Mouse (Mus musculus) thymus, postnatal 14 days (tissue): Measurements from ENCODE around the gene Vrk3.
"Not testable (repeated sequence)": the region's sequence is repeated elsewhere in the genome, so short reads cannot be mapped to it uniquely, and the experiment has no call there.

Source experiments
- DNase-seq: peaks from one replicate; pipeline ENCODE4 v3.0.0; 2021

Gene Vrk3

DNA sequence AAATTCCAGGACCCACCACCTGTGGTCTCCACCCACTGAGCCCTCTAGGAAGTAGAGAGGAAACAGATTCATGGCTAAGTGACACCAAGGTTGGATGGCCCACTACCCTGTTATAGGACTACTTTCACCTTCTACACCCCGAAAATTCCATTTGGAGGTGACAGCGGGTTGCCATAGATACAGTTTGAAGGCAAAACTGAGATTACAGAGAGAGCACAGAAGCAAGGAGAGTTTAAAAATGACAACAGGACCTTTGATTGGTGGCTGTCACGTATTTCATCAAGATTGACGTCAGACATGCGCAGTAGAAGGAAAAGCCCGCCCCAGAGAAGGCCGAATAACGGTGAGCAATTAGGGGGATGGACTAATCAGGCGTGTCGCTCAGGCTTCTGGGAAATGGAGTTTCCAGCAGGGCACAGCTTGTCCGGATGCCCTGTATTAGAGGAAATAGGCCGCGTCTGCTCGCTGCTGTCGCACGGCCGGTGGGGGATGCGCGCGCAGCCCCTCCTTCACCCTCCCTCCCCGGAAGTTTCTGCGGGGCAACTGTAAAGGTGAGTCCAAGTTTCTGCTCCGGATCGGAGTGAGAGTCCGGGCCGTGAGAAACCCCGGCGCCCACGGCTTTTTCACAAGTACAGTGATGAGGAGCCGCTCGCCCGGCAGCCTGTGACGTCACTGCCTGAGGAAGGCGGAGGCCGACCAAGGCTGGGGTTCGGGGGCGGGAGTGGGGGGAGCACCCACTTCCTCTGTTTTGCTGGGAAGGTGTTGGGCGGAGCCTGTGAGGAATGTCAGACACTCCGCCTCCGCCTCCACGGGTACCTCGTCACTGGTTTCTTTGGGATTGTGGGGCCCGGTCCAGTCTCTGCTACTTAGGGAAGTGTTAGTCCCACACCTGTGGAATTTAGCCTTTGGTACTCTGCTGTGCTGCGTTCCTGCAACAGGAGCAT is at the start of gene Vrk3:
Gene Vrk3, plus strand, starts transcription at position 313 of the 944 bp plus-strand sequence.
- DNase-seq = peak; percentile 92

DNA sequence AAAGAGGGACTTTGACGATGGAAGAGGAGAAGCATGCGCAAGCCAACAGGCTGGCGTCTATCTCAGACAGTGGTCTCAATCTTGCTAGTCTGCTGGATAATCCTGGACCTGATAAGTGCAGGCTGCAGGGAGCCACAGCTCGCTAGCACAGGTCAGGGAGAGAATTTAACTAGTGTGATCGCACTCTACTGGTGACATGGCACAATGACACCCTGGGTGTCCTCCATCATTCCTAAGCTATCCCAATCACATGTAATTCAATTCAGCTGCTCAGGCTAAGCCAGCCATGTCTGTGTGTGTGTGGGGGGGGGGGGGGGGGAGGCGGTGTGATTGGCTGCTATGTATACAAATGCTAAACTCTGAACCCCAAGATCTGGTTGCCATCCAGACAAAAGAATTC is 46.3 kb upstream of the Vrk3 start:
- peak; percentile 8 for DNase-seq

DNA sequence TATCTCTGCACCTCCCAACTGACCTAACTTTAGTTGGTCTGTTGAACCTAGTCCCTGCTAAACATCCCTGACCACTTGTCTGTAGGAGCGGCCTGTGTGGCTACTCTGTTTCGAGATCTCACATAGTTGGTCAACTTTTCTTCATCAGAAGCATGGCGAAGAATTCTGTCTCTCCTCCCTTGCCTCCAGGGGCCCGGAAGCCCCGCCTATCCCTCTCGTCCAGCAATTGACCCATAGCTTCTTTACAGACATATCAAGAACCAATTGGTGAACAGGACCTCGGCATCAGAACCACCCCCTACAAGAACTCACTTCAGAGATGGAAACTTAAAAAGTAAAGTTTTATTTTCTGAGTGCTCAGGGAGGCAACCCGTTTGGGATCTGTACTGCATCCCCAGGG is 45.2 kb upstream of the Vrk3 start:
- DNase-seq = no peak

DNA sequence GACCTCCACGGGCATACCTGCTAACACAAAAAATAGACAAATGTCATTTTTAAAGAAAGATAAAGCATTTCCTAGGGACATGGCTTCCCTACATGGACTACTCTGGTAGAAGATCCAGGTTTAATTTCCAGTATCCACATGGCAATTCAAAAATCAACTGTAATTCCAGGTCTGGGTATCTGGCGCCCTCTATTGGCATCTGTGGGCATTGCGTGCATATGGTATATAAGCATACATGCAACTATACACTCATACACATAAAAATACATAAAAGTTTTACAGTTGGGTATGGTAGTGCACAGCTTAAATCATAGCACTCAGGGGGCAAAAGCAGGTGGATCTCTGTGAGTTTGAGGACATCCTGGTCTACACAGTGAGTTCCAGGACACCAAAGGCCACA is 43.9 kb upstream of the Vrk3 start:
- DNase-seq = peak; percentile 20

DNA sequence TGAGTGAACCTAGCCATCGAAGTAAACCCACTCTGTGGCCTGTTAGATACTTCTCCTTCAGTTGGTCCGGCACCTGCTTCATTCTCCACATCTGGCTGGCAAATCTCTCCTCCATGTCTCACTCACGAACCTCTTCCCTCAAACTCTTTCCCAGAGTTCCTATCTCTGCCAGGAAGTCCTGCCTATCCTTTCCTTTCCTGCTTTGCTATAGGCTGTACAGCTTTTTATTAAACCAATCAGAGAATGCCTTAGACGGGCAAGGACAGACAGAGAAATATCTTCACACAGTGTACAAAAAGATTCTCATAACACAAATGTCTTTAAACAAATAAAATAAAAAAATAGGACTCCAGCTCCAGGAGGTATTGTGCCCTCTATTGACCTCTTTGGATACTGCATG is 43.1 kb upstream of the Vrk3 start:
- DNase-seq = no peak

DNA sequence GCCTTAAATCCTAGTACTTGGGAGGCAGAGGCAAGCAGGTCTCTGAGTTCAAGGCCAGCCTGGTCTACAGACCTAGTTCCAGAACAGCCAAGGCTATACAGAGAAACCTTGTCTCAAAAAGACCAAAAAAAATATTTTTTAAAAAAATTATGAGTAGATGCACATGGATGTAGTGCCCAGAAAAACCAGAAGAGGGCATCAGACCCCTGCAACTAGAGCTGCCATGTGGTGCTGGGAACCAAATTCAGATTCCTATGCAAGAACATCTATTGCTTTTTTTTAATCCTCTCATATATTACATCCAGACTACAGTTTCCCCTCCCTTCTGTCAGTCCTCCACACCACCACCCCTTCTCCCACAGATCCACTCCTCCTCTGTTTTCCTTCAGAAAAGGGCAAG is 41.9 kb upstream of the Vrk3 start:
- no peak for DNase-seq

DNA sequence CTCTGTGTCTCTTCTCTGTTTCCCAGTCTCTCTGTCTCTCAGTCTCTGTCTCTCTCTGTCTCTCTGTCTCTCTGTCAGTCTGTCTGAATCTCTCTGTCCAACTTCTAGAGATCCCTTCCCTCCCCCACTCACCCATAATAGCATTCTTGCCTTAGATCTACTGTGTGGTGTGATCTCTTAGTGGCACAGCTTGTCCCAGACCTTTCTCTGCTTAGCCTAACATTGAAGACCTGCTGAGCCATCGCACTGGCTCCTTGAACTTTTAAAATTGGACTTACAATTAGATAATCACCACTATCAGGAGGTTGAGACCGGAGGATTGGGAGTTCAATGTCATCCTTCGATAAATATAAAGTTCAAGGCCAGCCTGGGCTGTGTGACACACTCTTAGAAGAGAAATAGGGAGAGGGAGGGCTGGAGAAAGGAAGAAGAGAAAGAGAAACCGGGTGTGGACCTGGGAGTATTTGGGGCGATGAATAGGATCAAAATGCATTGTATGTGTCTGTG is 41.0 kb upstream of the Vrk3 start:
- DNase-seq = no peak

DNA sequence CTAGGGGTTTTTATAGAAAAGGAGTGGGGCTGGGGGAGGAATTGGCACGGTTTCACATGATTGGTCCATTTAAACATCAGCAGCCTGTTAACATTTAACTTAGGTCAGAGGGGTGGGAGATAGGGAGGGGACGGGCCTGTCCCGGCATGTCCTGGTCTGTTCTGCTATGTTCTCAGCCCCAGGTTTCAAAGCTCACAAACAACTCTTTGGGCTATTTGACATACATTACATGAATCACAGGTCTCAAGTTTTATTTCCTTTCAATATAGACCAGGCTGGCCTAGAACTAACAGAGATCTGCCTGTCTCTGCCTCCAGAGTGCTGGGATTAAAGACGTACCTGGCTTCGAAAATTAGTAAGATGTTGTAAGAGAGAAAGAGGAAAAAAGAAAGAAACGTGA is 40.1 kb upstream of the Vrk3 start:
- not testable (repeated sequence) for DNase-seq

DNA sequence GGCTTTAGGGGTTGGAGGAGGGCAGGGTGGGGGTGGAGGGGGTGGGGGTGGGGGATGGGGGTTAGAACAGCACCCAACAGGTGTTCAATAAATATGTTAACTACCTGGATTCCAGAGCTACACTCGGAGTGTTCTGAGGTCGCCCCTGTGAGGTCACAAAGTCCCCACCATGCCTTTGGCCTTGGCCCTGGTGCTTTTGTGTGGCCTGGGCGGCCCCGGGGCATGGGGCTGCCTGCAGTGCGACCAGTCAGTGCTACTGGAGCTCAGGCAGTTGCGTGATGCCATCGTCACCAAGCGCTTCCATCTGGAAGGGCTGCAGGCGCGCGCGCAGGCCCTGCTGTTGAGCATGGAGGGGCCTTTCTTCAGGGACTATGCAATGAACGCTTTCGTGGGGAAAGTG is 39.6 kb upstream of the Vrk3 start, which contains the start of gene Izumo2:
Gene Izumo2, plus strand, starts transcription at position 169 of the 400 bp plus-strand sequence.
- DNase-seq = no peak

DNA sequence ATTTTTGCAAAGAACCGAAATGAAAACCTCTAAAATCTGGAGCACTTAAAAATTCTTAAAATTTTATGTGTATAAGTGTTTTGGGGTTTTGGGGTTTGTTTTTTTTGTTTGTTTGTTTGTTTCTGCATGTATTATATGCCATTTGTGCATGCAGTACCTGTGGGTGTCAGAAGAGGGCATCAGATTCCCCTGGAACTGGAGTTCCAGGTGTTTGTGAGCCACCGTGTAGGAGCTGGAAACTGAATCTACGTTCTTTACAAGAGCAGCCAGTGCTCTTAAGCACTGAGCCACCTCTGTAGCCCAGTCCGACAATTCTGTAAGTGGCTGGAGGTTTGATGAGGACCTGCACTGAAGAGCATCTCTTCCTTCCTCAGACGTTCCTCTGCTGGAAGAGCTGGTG is 38.3 kb upstream of the Vrk3 start:
- no peak for DNase-seq

DNA sequence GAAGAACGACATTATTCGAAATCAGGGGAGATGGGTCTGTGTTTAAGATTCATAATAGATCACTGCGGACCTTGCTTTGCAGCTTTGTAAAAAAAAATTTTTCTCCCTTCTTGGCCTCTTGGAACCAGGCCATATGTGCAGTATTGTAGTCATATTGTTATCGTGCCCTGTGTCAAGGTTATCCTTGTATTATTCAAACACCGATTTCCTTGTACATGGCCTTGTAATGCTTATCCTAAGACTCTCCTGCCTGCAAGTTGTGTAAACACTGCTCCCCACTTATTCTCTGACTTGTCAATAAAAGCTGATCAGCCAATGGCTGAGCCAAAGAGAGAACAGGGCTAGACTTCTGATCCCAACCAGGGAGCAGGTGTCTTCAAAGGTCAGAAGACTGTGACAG is 26.2 kb upstream of the Vrk3 start:
- no peak for DNase-seq

DNA sequence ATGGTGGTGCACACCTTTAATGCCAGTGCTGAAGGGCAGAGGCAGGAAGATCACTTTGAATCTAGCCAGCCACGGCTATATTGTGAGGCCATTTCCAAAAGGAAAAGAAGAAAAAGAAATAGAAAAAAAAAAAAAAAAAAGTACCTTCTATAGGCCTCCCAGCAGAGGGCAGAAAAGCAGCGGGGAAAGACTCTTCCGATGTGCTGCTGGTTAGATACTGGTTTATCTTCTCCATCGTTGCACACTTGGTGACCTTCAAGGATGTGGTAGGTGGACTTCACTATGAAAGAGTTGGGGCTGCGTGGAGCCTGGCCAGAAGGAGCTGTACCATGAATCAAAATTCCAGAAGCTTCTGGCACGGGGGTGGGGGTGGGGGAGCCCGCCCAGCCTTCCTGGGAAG is 23.9 kb upstream of the Vrk3 start:
- peak; percentile 25 for DNase-seq

DNA sequence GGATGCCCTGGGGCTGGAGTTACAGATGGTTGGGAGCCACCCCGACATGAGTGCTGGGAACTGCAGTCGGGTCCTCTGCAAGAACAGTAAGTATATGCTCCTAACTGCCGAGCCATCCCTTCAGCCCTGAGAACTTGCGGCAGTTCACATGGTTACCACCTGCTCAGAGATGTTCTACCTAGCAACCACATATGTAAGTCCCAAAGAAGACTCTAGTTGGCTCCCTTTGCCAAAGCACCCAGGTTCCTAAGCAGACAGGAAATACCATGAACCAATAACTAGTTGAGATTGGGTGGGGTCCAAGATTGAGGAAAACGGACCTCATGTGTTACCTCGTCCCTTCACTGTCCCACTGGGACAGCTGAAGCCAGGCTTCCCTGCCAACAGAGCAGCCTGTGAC is 21.9 kb upstream of the Vrk3 start:
- no peak for DNase-seq

DNA sequence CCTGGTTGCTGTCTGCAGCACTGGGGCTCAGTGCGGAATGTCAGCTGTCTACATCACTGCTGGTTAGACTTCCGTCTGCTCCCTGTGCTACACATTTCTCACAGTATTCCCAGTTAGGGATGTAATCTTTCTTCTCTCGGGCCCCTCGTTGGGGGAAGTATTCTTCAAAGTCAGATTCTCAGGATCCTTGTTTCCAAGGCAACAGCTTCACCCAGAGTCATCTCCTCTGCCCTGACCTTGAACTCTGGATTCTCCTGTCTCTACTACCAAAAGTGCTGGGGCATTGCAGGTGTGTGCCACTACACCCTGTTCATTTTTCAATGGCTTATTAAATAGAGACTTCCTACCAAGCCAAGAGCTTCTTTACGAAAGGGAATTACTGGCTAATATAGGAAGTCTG is 21.1 kb upstream of the Vrk3 start:
- no peak for DNase-seq

DNA sequence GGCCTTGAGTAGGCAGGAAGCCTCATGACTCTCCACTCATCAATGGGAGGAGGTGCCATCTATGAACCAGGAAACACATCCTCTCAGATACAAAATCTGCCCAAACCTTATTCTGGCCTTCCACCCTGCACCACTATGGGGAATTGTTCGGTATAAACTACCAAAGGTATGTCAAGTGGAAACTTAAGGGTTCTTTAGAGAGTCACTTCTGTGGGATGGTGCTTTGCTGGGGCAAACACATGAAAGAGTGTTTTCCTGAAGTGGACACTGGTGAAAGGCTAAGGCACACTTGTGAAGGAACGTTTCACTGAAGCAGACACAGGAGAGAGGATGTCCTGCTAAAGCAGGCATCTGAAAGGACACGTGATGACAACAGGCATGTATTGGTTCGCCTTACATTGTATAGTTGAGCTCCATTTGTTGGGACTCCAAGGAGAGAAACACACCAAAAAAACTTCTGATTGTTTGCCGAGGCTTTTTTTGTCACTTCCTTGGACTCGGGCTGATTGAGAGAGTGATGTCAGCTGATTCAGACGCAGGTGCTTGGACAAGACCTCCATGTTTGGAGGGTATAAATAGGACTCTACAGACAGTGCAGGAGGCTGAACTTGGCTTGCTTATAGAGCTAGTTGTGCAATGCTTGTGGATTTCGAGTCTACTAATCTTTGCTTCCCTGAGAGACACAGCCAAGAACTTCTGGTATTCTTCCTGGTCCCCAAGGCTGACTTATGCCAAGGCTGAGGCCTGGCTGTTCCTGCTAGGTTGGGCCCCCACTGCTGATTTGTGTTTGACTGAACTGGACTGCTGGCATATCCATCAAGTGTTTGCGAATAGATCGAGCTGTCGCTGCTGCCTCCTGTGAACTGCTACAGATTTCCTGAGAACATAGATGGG is 19.9 kb upstream of the Vrk3 start:
- no peak for DNase-seq

DNA sequence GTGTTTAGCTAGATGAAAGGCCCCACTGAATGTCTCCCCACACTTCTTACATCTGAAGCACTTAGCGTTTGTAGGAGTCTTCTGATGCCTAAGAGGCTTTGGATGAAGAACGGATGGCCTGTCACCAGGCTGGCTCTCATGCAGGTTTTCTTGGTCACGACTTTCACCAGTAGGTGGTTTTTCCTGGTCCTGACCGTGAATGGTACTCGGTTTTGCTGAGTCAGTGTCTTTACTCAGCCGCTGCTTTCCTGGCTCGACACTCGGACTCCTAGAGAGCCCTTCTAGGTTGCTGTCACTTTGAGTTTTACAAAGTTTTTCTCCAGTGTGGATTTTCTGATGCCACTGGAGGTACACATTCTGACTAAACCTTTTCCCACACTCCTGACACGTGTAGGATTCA is 14.5 kb upstream of the Vrk3 start:
- no peak for DNase-seq

DNA sequence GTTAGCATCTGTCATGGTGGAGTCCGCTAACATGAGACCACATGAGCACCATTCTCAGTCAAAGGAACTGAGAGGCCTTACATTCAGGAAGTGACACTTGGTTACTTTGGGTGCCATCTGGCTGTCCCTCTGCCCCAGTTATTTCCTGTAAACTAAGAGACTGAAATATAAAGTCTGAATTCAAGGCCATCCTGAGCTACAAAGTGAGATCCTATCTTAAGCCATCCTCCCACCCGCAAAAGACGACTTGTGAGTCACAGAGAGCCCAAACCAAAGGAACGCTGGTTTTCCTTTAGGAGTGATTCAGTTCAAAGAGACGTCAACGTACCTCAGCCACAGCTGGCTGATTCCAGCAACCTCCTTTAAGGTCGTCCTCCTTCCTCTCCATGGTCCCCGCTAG is 6.9 kb upstream of the Vrk3 start:
- peak; percentile 14 for DNase-seq

DNA sequence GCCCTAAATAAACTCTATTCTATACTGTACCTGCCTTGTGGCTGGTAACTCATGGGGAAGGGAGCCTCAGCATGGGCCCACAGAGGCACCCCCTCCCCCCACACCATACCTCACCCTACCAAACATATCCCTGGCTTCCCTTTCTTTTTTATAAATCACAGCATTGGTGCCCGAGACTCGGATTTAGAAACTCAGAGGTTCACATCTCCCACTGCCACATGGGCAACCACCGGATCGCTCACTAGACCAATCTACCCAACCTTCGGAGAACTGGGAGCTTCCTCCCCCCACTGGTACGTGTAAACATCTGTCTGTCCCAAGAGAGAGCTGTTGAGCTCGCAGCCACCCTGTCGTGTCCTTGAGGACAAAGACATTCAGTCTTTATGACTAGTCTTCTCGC is 3.9 kb upstream of the Vrk3 start:
- no peak for DNase-seq

DNA sequence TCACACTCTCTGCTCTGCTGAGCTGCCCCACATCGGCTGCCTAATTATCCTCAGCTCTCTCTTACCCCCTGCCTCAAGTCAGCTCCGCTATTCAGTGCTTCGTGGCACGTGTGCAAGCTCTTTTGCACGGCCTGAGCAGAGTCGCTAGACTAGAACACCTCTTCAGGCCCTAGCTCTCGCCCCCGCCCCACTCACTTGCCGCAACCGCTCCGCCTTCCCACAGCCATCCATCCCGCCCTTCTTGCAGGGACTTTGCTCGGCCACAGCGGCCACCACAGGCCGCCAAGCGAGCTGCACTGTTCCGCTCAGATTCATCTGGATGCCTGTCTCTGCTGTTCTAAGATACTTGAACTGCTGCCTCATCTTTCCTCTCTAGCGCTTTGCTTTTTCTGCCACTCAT is 3.1 kb upstream of the Vrk3 start:
- DNase-seq = peak; percentile 88

DNA sequence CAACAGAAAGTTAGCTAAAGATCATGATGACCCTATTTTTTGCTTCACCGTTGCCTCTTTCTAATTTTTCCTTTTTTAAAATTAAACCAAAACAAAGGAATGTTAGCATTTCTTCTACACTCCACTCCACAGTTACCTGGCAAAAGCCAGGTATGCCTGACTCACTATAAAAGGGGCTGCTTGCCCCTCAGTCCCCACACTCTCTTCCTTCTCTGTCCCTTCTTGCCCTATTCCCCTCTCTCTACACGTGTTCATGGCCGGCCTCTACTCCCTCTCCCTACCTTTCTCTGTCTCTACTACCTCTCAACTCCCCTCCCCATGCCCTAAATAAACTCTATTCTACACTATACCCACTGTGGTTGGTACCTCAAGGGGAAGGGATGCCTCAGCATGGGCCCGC is 1.1 kb upstream of the Vrk3 start:
- DNase-seq = no peak

DNA sequence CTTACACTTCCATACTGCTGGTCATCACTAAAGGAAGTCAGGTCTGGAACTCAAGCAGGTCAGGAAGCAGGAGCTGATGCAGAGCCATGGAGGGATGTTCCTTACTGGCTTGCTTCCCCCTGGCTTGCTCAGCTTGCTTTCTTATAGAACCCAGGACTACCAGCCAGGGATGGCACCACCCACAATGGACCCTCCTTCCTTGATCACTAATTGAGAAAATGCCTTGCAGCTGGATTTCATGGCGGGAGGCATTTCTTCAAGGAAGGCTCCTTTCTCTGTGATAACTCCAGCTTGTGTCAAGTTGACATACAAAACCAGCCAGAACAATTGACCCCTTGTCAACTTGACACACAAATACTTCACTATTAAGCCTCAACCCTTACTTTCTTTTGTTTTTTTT is 2.7 kb downstream of the Vrk3 start, which contains the start of gene Zfp473:
Gene Zfp473, minus strand, starts transcription at position 101 of the 400 bp plus-strand sequence.
- not testable (repeated sequence) for DNase-seq

DNA sequence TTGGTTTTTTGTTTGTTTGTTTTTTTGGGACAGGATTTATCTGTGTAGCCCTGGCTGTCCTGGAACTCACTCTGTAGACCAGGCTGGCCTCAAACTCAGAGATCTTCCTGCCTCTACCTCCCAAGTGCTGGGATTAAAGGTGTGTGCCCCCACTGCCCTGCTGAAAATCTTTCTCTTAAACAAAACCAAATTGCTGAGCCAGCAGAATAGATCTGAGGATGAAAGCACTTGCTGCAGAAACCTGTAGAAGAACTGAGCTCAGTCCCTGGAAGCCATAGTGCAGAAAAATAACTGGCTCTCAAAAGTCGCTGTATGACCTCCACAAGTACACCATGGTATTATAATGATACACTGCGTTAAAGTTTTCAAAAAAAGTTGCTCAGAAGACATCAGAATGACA is 9.0 kb downstream of the Vrk3 start:
- no peak for DNase-seq

DNA sequence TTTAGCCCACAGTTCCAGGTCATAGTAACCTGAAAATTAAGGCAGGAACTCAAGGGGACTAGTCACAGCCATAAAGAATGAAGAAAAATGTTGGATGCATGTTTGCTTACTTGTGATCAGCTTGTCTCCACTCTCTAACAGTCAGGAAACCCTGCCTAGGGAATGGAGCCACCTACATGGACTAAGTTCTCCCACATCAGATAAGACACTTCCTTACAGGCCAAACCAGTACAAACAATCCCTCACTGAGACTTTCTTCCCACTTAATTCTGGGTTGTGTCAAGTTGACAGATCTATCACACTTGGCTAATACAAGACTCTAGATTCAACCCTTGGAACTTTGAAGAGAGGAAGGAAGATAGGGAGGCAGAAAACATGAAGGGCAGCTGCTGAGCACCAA is 12.2 kb downstream of the Vrk3 start:
- DNase-seq = no peak

DNA sequence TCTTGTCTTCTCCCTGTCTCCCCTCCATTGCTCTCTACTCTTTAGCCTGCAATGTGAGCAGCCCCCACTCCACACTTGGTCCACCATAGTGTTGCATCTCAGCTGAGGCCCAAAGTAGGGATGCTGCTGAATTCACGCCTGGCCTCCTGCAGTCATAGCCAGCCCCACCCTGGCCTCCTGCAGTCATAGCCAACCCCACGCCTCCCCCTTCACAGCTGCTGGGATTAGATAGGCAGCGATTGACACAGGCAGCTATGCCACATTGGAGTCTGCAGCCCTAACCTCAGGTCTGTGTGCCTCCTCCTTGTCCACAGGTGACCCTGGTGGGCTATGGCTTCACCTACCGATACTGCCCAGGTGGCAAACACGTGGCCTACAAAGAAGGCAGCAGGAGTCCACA is 19.9 kb downstream of the Vrk3 start:
- no peak for DNase-seq
